Mouse (Mus musculus): ENCODE data around the gene Ifngr1.

- no peak for TF ChIP-seq POLR2A (IDR thresholded peaks at IDR 0.05; ENCODE audit: insufficient read depth, low read length)
- no peak for TF ChIP-seq EP300 (IDR thresholded peaks at IDR 0.05; ENCODE audit: insufficient read depth, low read depth, low read length)
- no peak for TF ChIP-seq CTCF (IDR thresholded peaks at IDR 0.05; ENCODE audit: low read depth, low read length)
Measured at GRCm38 (mm10) chr10:19638851-19639250, 47.1 kb downstream of the Ifngr1 start.

Data from ES-Bruce4 (cell line).